Mouse (Mus musculus) hindbrain, embryonic 14.5 days (tissue): ENCODE data around the gene Lrrn4. TPM values are rescaled to one million over a fixed set of nuclear protein-coding genes. Genes with fewer than 3 reads are reported as not detected.

Experiments used
- ATAC-seq: fragments of 200-750 bp; cut with Nextera tagmentation; 2 replicates; pipeline ENCODE4 v1.8.0; 2017; ENCODE audit warnings: moderate number of reproducible peaks, mild to moderate bottlenecking, moderate TSS enrichment, moderate library complexity; ENCODE audit not compliant: low FRiP score
- DNase-seq: peaks from one replicate; pipeline ENCODE4 v3.0.0-alpha.2; 2015; ENCODE audit warnings: low spot score
- H3K27ac ChIP-seq: fragments of 300-500 bp; sonication (generic); 2 replicates; pipeline ENCODE4 v1.5.1; 2014; ENCODE audit warnings: mild to moderate bottlenecking, moderate library complexity
- H3K27me3 ChIP-seq: fragments of 300-500 bp; sonication (generic); 2 replicates; pipeline ENCODE4 v1.6.1; 2014; ENCODE audit warnings: mild to moderate bottlenecking, low read length, mixed read lengths; ENCODE audit not compliant: control insufficient read depth, insufficient read depth
- H3K36me3 ChIP-seq: fragments of 300-500 bp; sonication (generic); replicated peaks from 2 replicates; pipeline ENCODE4 v1.6.1; 2014; ENCODE audit not compliant: control insufficient read depth, insufficient read depth
- H3K4me1 ChIP-seq: fragments of 300-500 bp; sonication (generic); replicated peaks from 2 replicates; pipeline ENCODE4 v1.6.1; 2014; ENCODE audit warnings: antibody characterized with exemption, low read length, mixed read lengths; ENCODE audit not compliant: control insufficient read depth, insufficient read depth
- H3K4me2 ChIP-seq: fragments of 300-500 bp; sonication (generic); replicated peaks from 2 replicates; pipeline ENCODE4 v1.6.1; 2014; ENCODE audit warnings: mild to moderate bottlenecking, moderate library complexity
- H3K4me3 ChIP-seq: fragments of 300-500 bp; sonication (generic); replicated peaks from 2 replicates; pipeline ENCODE4 v1.5.1; 2014; ENCODE audit warnings: mild to moderate bottlenecking, low read length
- H3K9ac ChIP-seq: fragments of 300-500 bp; sonication (generic); 2 replicates; pipeline ENCODE4 v1.6.1; 2014
- H3K9me3 ChIP-seq: fragments of 300-500 bp; sonication (generic); 2 replicates; pipeline ENCODE4 v1.6.1; 2016; ENCODE audit warnings: low read length; ENCODE audit not compliant: control insufficient read depth
- WGBS: fragments of 180-500 bp; shearing (Covaris S2); extraction: QIAGEN DNeasy Blood & Tissue Kit; methylation state at CpG from one replicate; pipeline ENCODE4 v1.1.7; 2014; 5-methylcytosine and 5-hydroxymethylcytosine counted together
- polyA plus RNA-seq: library from polyadenylated mRNA; unstranded; fragments of >200 nt; fragmentation: Nextera tagmentation; extraction: Ambion mirVana; gene quantifications from 2 replicates; pipeline ENCODE4 v1.2.1, GENCODE M21; 2014

Lrrn4 gene
- polyA plus RNA-seq, 1 experiment from 2014 or later = 0.39 TPM

GRCm38 (mm10) chr2:132876991-132877390, 3.7 kb downstream of the Lrrn4 start:
- ATAC-seq (no peak), DNase-seq (no peak)
- H3K4me1 ChIP-seq = peaks cover 9% of the 10 kb centered on the region
- H3K27ac ChIP-seq = no peak overlapping the region
- H3K4me3 ChIP-seq = no peak overlapping the region
- no peak overlapping the region for H3K9ac ChIP-seq
- H3K27me3 ChIP-seq = peaks cover 38% of the 10 kb centered on the region
- no peaks in the 10 kb centered on the region for H3K9me3 ChIP-seq
- H3K4me2 ChIP-seq = no peak overlapping the region
- 66% methylated on average over 1 of the region's 1 CpGs for WGBS
- no peaks in the 10 kb centered on the region for H3K36me3 ChIP-seq

GRCm38 (mm10) chr2:132873657-132874326, 6.9 kb downstream of the Lrrn4 start:
- Histone ChIP-seq H3K9ac (no peak overlapping the region), H3K27me3 (peaks cover 16% of the 10 kb centered on the region), H3K36me3 (no peaks in the 10 kb centered on the region), H3K4me1 (peaks cover 5% of the 10 kb centered on the region), H3K4me3 (no peak overlapping the region), H3K9me3 (no peaks in the 10 kb centered on the region), H3K27ac (no peak overlapping the region), H3K4me2 (no peak overlapping the region)
- DNase-seq (no peak), ATAC-seq (no peak)
- WGBS = 83% methylated on average over 10 of the region's 10 CpGs

GRCm38 (mm10) chr2:132871663-132872062, 9.0 kb downstream of the Lrrn4 start:
- no peak for ATAC-seq
- no peak for DNase-seq
- H3K36me3 ChIP-seq = peaks cover 8% of the 10 kb centered on the region
- H3K27me3 ChIP-seq = no peaks in the 10 kb centered on the region
- 81% methylated on average over 3 of the region's 3 CpGs for WGBS
- H3K4me2 ChIP-seq = no peak overlapping the region
- H3K9me3 ChIP-seq = no peaks in the 10 kb centered on the region
- no peaks in the 10 kb centered on the region for H3K4me1 ChIP-seq
- no peak overlapping the region for H3K9ac ChIP-seq
- no peak overlapping the region for H3K4me3 ChIP-seq
- no peak overlapping the region for H3K27ac ChIP-seq

DNA sequence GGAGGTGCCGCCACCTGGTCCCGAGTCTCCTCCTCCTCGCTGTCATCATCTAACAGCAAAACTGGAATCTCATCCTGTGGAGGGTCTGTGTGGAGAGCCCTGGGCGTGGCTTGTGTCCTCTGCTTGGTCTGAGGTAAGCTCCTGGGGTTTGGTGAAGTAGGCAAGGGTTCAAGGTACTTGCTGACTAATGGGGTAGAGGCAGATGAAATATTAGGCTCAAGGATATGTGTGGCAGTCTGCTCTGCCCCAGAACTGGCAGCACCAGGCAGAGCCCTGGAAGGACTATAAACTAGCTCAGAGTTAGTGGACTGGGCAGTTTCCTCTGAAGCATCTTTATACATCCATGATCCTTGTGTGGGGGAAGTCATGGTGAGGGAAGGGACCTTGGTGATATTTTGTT, 10.4 kb downstream of the Lrrn4 start:
- DNase-seq = no peak
- Histone ChIP-seq H3K9ac (no peak overlapping the region), H3K4me1 (no peaks in the 10 kb centered on the region), H3K9me3 (no peaks in the 10 kb centered on the region), H3K4me2 (no peak overlapping the region), H3K4me3 (no peak overlapping the region), H3K27ac (no peak overlapping the region), H3K27me3 (no peaks in the 10 kb centered on the region), H3K36me3 (peaks cover 20% of the 10 kb centered on the region)
- no peak for ATAC-seq
- WGBS = 84% methylated on average over 4 of the region's 4 CpGs

DNA sequence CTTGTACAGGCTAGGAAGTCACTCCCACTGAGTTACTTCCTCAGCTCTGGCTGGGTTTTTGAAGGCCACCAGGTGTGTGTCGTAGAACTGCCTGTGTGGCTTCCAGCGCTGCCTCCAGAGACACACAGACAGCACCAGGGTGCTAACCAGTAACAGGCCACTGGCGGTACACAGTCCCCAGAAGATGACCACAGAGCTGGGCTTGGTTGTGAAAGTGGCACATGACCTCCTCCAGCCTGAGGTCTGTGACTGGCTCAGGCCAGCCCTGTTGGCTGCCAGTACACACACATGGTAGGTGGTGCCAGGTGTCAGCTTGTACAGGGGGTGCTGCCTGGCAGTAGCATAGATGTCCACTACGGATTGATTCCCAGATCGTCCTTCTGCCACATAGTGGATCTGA, 11.0 kb downstream of the Lrrn4 start:
- WGBS = 90% methylated on average over 5 of the region's 5 CpGs
- no peak for ATAC-seq
- no peak overlapping the region for H3K27ac ChIP-seq

GRCm38 (mm10) chr2:132867521-132867920, 13.2 kb downstream of the Lrrn4 start:
- ATAC-seq (no peak), DNase-seq (no peak)
- no peaks in the 10 kb centered on the region for H3K27me3 ChIP-seq
- no peak overlapping the region for H3K4me3 ChIP-seq
- no peaks in the 10 kb centered on the region for H3K4me1 ChIP-seq
- no peak overlapping the region for H3K27ac ChIP-seq
- H3K9me3 ChIP-seq = no peaks in the 10 kb centered on the region
- no peak overlapping the region for H3K9ac ChIP-seq
- no peak overlapping the region for H3K4me2 ChIP-seq
- H3K36me3 ChIP-seq = peaks cover 30% of the 10 kb centered on the region
- 81% methylated on average over 5 of the region's 5 CpGs for WGBS

More for the DNA sequence above, 11.0 kb downstream of the Lrrn4 start:
- H3K36me3 ChIP-seq = peaks cover 24% of the 10 kb centered on the region
- H3K4me3 ChIP-seq = no peak overlapping the region
- no peaks in the 10 kb centered on the region for H3K27me3 ChIP-seq
- no peak for DNase-seq
- H3K9ac ChIP-seq = no peak overlapping the region
- no peak overlapping the region for H3K4me2 ChIP-seq
- H3K4me1 ChIP-seq = no peaks in the 10 kb centered on the region
- H3K9me3 ChIP-seq = no peaks in the 10 kb centered on the region

DNA sequence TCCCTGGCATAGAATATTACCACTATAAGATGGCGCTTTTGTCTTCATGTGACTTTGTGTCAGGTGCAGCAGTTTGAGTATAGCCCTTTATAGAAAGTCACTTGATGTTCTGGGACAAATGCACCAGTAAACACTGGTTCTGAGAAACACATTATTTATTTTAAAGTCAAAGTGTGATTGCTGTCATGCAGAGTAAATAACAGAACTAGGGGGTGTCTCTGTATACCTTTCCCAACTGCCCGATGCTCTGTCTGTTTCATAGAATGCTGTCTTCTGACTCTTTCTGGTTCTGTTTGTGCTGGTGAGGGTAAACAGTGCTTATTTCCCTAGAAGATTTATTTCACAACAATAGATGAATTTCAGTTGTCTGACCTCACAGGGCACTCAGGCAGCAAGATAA, 17.4 kb downstream of the Lrrn4 start:
- Histone ChIP-seq H3K4me2 (no peak overlapping the region), H3K36me3 (peaks cover 34% of the 10 kb centered on the region), H3K9me3 (no peaks in the 10 kb centered on the region), H3K27ac (no peak overlapping the region), H3K27me3 (no peaks in the 10 kb centered on the region), H3K9ac (no peak overlapping the region), H3K4me3 (no peak overlapping the region), H3K4me1 (no peaks in the 10 kb centered on the region)
- DNase-seq = no peak
- 96% methylated on average over 2 of the region's 2 CpGs for WGBS
- ATAC-seq = no peak

- Histone ChIP-seq H3K27me3 (no peaks in the 10 kb centered on the region), H3K27ac (no peak overlapping the region), H3K4me2 (no peak overlapping the region), H3K9me3 (no peaks in the 10 kb centered on the region), H3K36me3 (peaks cover 24% of the 10 kb centered on the region), H3K4me1 (no peaks in the 10 kb centered on the region), H3K4me3 (no peak overlapping the region), H3K9ac (no peak overlapping the region)
- WGBS = 95% methylated on average over 2 of the region's 2 CpGs
- DNase-seq = no peak
- no peak for ATAC-seq
These were observed 19.2 kb downstream of the Lrrn4 start for GRCm38 (mm10) chr2:132861456-132861855.

- peaks cover 16% of the 10 kb centered on the region for H3K36me3 ChIP-seq
- H3K9ac ChIP-seq = no peak overlapping the region
- no peak for ATAC-seq
These were observed 20.3 kb downstream of the Lrrn4 start for GRCm38 (mm10) chr2:132860435-132860834.

DNA sequence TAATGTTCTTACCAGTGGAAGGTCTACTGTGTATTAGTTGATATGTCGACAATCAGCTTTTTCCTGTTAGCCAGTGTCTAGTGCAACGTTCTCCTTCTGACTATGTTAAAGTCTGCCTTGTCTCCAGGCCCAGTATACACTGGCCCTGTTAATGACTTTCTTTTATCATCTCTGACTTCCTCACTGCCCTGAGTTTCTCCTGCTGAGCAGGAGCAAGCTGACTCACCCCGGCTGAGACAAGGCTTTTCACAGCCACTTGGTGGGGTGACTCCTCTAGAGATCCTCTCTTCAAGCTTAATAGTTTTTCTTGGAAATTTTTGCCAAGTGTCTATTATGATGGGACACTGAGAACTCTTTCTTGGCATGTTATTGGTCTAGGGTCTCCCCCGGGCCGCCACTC, 24.4 kb downstream of the Lrrn4 start:
- 91% methylated on average over 5 of the region's 5 CpGs for WGBS
- Histone ChIP-seq H3K27me3 (no peaks in the 10 kb centered on the region), H3K27ac (no peak overlapping the region), H3K36me3 (peaks cover 10% of the 10 kb centered on the region; the same call in 1 of the 2 replicates), H3K4me2 (no peak overlapping the region), H3K4me3 (no peak overlapping the region), H3K9me3 (no peaks in the 10 kb centered on the region), H3K4me1 (no peaks in the 10 kb centered on the region), H3K9ac (no peak overlapping the region)
- no peak for DNase-seq
- no peak for ATAC-seq

More at GRCm38 (mm10) chr2:132860435-132860834, 20.3 kb downstream of the Lrrn4 start:
- H3K4me3 ChIP-seq = no peak overlapping the region
- no peak overlapping the region for H3K27ac ChIP-seq
- H3K9me3 ChIP-seq = no peaks in the 10 kb centered on the region
- no peak for DNase-seq
- no peak overlapping the region for H3K4me2 ChIP-seq
- no peaks in the 10 kb centered on the region for H3K27me3 ChIP-seq
- no peaks in the 10 kb centered on the region for H3K4me1 ChIP-seq
